Mouse (Mus musculus) forebrain, embryonic 13.5 days (tissue): ENCODE measurements around the gene Cerkl. TPM values are rescaled to one million over a fixed set of nuclear protein-coding genes. Genes with fewer than 3 reads are reported as not detected.

ENCODE experiments used
- ATAC-seq: fragments of 200-750 bp; cut with Nextera tagmentation; 2 replicates; pipeline ENCODE4 v1.8.0; 2017
- H3K27ac ChIP-seq: fragments of 300-500 bp; sonication (generic); 2 replicates; pipeline ENCODE4 v1.5.1; 2015; ENCODE audit warnings: inconsistent platforms, mild to moderate bottlenecking, moderate library complexity
- H3K27me3 ChIP-seq: fragments of 300-500 bp; sonication (generic); 2 replicates; pipeline ENCODE4 v1.6.1; 2015; ENCODE audit warnings: mild to moderate bottlenecking, inconsistent platforms
- H3K36me3 ChIP-seq: fragments of 300-500 bp; sonication (generic); 2 replicates; pipeline ENCODE4 v1.6.1; 2015; ENCODE audit warnings: mild to moderate bottlenecking, inconsistent platforms; ENCODE audit not compliant: poor library complexity, severe bottlenecking
- H3K4me1 ChIP-seq: fragments of 300-500 bp; sonication (generic); 2 replicates; pipeline ENCODE4 v1.6.1; 2015; ENCODE audit warnings: inconsistent platforms
- H3K4me2 ChIP-seq: fragments of 300-500 bp; sonication (generic); 2 replicates; pipeline ENCODE4 v1.6.1; 2015; ENCODE audit warnings: inconsistent platforms, mild to moderate bottlenecking, moderate library complexity
- H3K4me3 ChIP-seq: fragments of 300-500 bp; sonication (generic); 2 replicates; pipeline ENCODE4 v1.5.1; 2015; ENCODE audit warnings: mild to moderate bottlenecking, inconsistent platforms
- H3K9ac ChIP-seq: fragments of 300-500 bp; sonication (generic); 2 replicates; pipeline ENCODE4 v1.6.1; 2015; ENCODE audit warnings: mild to moderate bottlenecking, inconsistent platforms
- H3K9me3 ChIP-seq: fragments of 300-500 bp; sonication (generic); replicated peaks from 2 replicates; pipeline ENCODE4 v1.6.1; 2016; ENCODE audit warnings: inconsistent platforms
- WGBS: fragments of 180-500 bp; shearing (Covaris S2); methylation state at CpG from one replicate; pipeline ENCODE4 v1.1.7; 2015; 5-methylcytosine and 5-hydroxymethylcytosine counted together
- polyA plus RNA-seq: library from polyadenylated mRNA; unstranded; fragments of >200 nt; fragmentation: Nextera tagmentation; extraction: Ambion mirVana; gene quantifications from 2 replicates; pipeline ENCODE4 v1.2.1, GENCODE M21; 2015

The Cerkl gene
- polyA plus RNA-seq, 1 experiment from 2014 or later = 1.7 TPM

GRCm38 (mm10) chr2:79430061-79430460 is 26.5 kb downstream of the Cerkl start:
- Histone ChIP-seq H3K27me3 (peaks cover 31% of the 10 kb centered on the region), H3K4me3 (no peak overlapping the region), H3K36me3 (no peaks in the 10 kb centered on the region), H3K4me1 (peaks cover 13% of the 10 kb centered on the region), H3K4me2 (no peak overlapping the region), H3K9ac (no peak overlapping the region), H3K27ac (no peak overlapping the region), H3K9me3 (0 out of 2 replicates have a peak, but pooled peaks cover 3% of the 10 kb centered on the region)
- ATAC-seq = no peak

- Histone ChIP-seq H3K4me1 (peaks cover 13% of the 10 kb centered on the region), H3K4me3 (no peak overlapping the region), H3K27me3 (peaks cover 31% of the 10 kb centered on the region), H3K9me3 (0 out of 2 replicates have a peak, but pooled peaks cover 3% of the 10 kb centered on the region), H3K4me2 (0 out of 2 replicates have a peak overlapping the region, but pooled peaks have one; percentile 84), H3K36me3 (no peaks in the 10 kb centered on the region), H3K27ac (no peak overlapping the region), H3K9ac (no peak overlapping the region)
- ATAC-seq = no peak
- WGBS = 5% methylated on average over 6 of the region's 6 CpGs
Measured at GRCm38 (mm10) chr2:79429650-79430049, 26.9 kb downstream of the Cerkl start.

GRCm38 (mm10) chr2:79429108-79429507 is 27.5 kb downstream of the Cerkl start:
- peak; percentile 62; the same call in 1 of the 2 replicates for ATAC-seq
- Histone ChIP-seq H3K4me2 (peak overlapping the region; percentile 84), H3K9me3 (0 out of 2 replicates have a peak, but pooled peaks cover 3% of the 10 kb centered on the region), H3K27ac (no peak overlapping the region), H3K36me3 (no peaks in the 10 kb centered on the region), H3K27me3 (peaks cover 31% of the 10 kb centered on the region), H3K4me1 (peaks cover 13% of the 10 kb centered on the region), H3K4me3 (peak overlapping the region; percentile 42), H3K9ac (peak overlapping the region; percentile 61; the same call in 1 of the 2 replicates)
- WGBS = 15% methylated on average over 7 of the region's 7 CpGs

- H3K27ac ChIP-seq = no peak overlapping the region
- H3K4me2 ChIP-seq = peak overlapping the region; percentile 84
- H3K4me3 ChIP-seq = peak overlapping the region; percentile 42
- H3K27me3 ChIP-seq = peaks cover 31% of the 10 kb centered on the region
- H3K9me3 ChIP-seq = 0 out of 2 replicates have a peak, but pooled peaks cover 3% of the 10 kb centered on the region
- ATAC-seq = peak; percentile 51
- H3K4me1 ChIP-seq = peaks cover 13% of the 10 kb centered on the region
- peak overlapping the region; percentile 61 for H3K9ac ChIP-seq
- no peaks in the 10 kb centered on the region for H3K36me3 ChIP-seq
- WGBS = 1% methylated on average over 35 of the region's 35 CpGs
Measured at GRCm38 (mm10) chr2:79428569-79429104, 27.9 kb downstream of the Cerkl start.

- Histone ChIP-seq H3K27ac (no peak overlapping the region), H3K4me1 (peaks cover 13% of the 10 kb centered on the region), H3K4me3 (no peak overlapping the region), H3K36me3 (no peaks in the 10 kb centered on the region), H3K9me3 (0 out of 2 replicates have a peak, but pooled peaks cover 3% of the 10 kb centered on the region), H3K27me3 (peaks cover 31% of the 10 kb centered on the region), H3K9ac (no peak overlapping the region), H3K4me2 (no peak overlapping the region; the same call in 1 of the 2 replicates)
- ATAC-seq = no peak
- WGBS = 22% methylated on average over 6 of the region's 6 CpGs
Measured at GRCm38 (mm10) chr2:79428022-79428421, 28.6 kb downstream of the Cerkl start.

GRCm38 (mm10) chr2:79421696-79422095 is 34.9 kb downstream of the Cerkl start:
- H3K4me1 ChIP-seq = peaks cover 3% of the 10 kb centered on the region; the same call in 1 of the 2 replicates
- H3K27me3 ChIP-seq = no peaks in the 10 kb centered on the region
- H3K36me3 ChIP-seq = no peaks in the 10 kb centered on the region
- WGBS = 33% methylated on average over 6 of the region's 6 CpGs
- no peak overlapping the region for H3K4me3 ChIP-seq
- ATAC-seq = peak; percentile 16; the same call in 1 of the 2 replicates
- no peaks in the 10 kb centered on the region for H3K9me3 ChIP-seq
- no peak overlapping the region for H3K9ac ChIP-seq
- H3K27ac ChIP-seq = no peak overlapping the region
- no peak overlapping the region for H3K4me2 ChIP-seq

- Histone ChIP-seq H3K9me3 (no peaks in the 10 kb centered on the region), H3K4me2 (no peak overlapping the region), H3K27me3 (no peaks in the 10 kb centered on the region), H3K4me3 (no peak overlapping the region), H3K9ac (no peak overlapping the region), H3K27ac (no peak overlapping the region), H3K4me1 (no peaks in the 10 kb centered on the region), H3K36me3 (no peaks in the 10 kb centered on the region)
- WGBS = 78% methylated on average over 7 of the region's 7 CpGs
- 0 out of 2 replicates have a peak, but pooled peaks have one; percentile 24 for ATAC-seq
Measured at GRCm38 (mm10) chr2:79414505-79414904, 42.1 kb downstream of the Cerkl start.

GRCm38 (mm10) chr2:79410903-79411255 is 45.7 kb downstream of the Cerkl start:
- Histone ChIP-seq H3K9me3 (no peaks in the 10 kb centered on the region), H3K4me1 (no peaks in the 10 kb centered on the region), H3K36me3 (no peaks in the 10 kb centered on the region), H3K27me3 (no peaks in the 10 kb centered on the region), H3K9ac (no peak overlapping the region), H3K27ac (no peak overlapping the region), H3K4me3 (no peak overlapping the region), H3K4me2 (no peak overlapping the region)
- no peak for ATAC-seq
- 86% methylated on average over 3 of the region's 3 CpGs for WGBS

GRCm38 (mm10) chr2:79410247-79410902 is 46.2 kb downstream of the Cerkl start:
- ATAC-seq = no peak
- Histone ChIP-seq H3K9me3 (no peaks in the 10 kb centered on the region), H3K27ac (no peak overlapping the region), H3K36me3 (no peaks in the 10 kb centered on the region), H3K27me3 (no peaks in the 10 kb centered on the region), H3K4me2 (no peak overlapping the region), H3K4me3 (no peak overlapping the region), H3K9ac (no peak overlapping the region), H3K4me1 (no peaks in the 10 kb centered on the region)
- 47% methylated on average over 15 of the region's 15 CpGs for WGBS

GRCm38 (mm10) chr2:79405661-79406405 is 50.8 kb downstream of the Cerkl start:
- Histone ChIP-seq H3K4me1 (no peaks in the 10 kb centered on the region), H3K4me2 (no peak overlapping the region), H3K27ac (no peak overlapping the region), H3K36me3 (no peaks in the 10 kb centered on the region), H3K4me3 (no peak overlapping the region), H3K9ac (no peak overlapping the region), H3K9me3 (no peaks in the 10 kb centered on the region), H3K27me3 (no peaks in the 10 kb centered on the region; the same call in 1 of the 2 replicates)
- WGBS = 73% methylated on average over 5 of the region's 5 CpGs
- no peak for ATAC-seq

- Histone ChIP-seq H3K4me1 (peaks cover 16% of the 10 kb centered on the region), H3K9me3 (no peaks in the 10 kb centered on the region), H3K27ac (0 out of 2 replicates have a peak overlapping the region, but pooled peaks have one; percentile 70), H3K36me3 (no peaks in the 10 kb centered on the region), H3K4me3 (no peak overlapping the region), H3K9ac (no peak overlapping the region), H3K27me3 (peaks cover 4% of the 10 kb centered on the region; the same call in 1 of the 2 replicates), H3K4me2 (no peak overlapping the region)
- ATAC-seq = peak; percentile 37; the same call in 1 of the 2 replicates
- WGBS = 33% methylated on average over 4 of the region's 4 CpGs
Measured at GRCm38 (mm10) chr2:79400045-79400444, 56.5 kb downstream of the Cerkl start.
